Mouse (Mus musculus) CH12.LX (cell line): ENCODE data around the gene Itprid1. TPM values are rescaled to one million over a fixed set of nuclear protein-coding genes. Genes with fewer than 3 reads are reported as not detected.

Experiments
- DNase-seq: peaks from one replicate; pipeline ENCODE4 v3.0.0-alpha.2; 2013; ENCODE audit errors: extremely low read depth
- H3K27ac ChIP-seq: 2 replicates; pipeline ENCODE4 v1.5.1; 2012; ENCODE audit warnings: low read depth, mild to moderate bottlenecking, control low read depth, moderate library complexity; ENCODE audit not compliant: insufficient read depth
- H3K27me3 ChIP-seq: replicated peaks from 2 replicates; pipeline ENCODE3; 2012; ENCODE audit warnings: inconsistent platforms
- H3K36me3 ChIP-seq, 2 experiments: replicated peaks in 1 of 2; 2 replicates each; pipeline versions ENCODE3 to v1.6.1; 2012; ENCODE audit warnings: inconsistent platforms in 1 of 2, low read length in 1 of 2, mild to moderate bottlenecking in 1 of 2, mixed read lengths in 1 of 2, moderate library complexity in 1 of 2; ENCODE audit not compliant: control insufficient read depth in 1 of 2, insufficient read depth in 1 of 2
- H3K4me1 ChIP-seq, 2 experiments: 2 replicates each; pipeline ENCODE4 v1.6.1; 2012; ENCODE audit warnings: inconsistent platforms in 1 of 2, moderate library complexity in 1 of 2; ENCODE audit not compliant: insufficient read depth in 2 of 2, control insufficient read depth in 1 of 2
- H3K4me2 ChIP-seq: 2 replicates; pipeline ENCODE4 v1.6.1; 2012; ENCODE audit warnings: low read depth, mild to moderate bottlenecking, control low read depth; ENCODE audit not compliant: poor library complexity, insufficient read depth, severe bottlenecking
- H3K4me3 ChIP-seq, 3 experiments: fragments of 150-350 bp in 1 of 3; sonication (generic) in 1 of 3; replicated peaks in 1 of 3; 2 replicates each; pipeline versions ENCODE3 to v1.5.1; 2011 to 2012; ENCODE audit warnings: low read depth in 2 of 3, low read length in 2 of 3, mild to moderate bottlenecking in 2 of 3, moderate library complexity in 2 of 3, control low read depth in 1 of 3, improper control_type of control experiment in 1 of 3, inconsistent platforms in 1 of 3, mixed read lengths in 1 of 3; ENCODE audit not compliant: poor library complexity in 1 of 3
- H3K79me2 ChIP-seq: replicated peaks from 2 replicates; pipeline ENCODE4 v1.6.1; 2012; ENCODE audit warnings: mild to moderate bottlenecking, moderate library complexity; ENCODE audit not compliant: control insufficient read depth, poor library complexity, insufficient read depth, severe bottlenecking; ENCODE audit errors: extremely low read depth
- H3K9ac ChIP-seq: 2 replicates; pipeline ENCODE4 v1.6.1; 2012; ENCODE audit warnings: low read depth, mild to moderate bottlenecking, control low read depth, moderate library complexity; ENCODE audit not compliant: insufficient read depth
- H3K9me3 ChIP-seq: replicated peaks from 2 replicates; pipeline ENCODE3; 2012; ENCODE audit warnings: low read length, inconsistent platforms, mixed read lengths
- BHLHE40 ChIP-seq: IDR thresholded peaks from 2 replicates; pipeline ENCODE4 v1.6.1; 2011; ENCODE audit warnings: mild to moderate bottlenecking, low read depth, low read length, improper control_type of control experiment
- CHD1 ChIP-seq: IDR thresholded peaks from 2 replicates; pipeline ENCODE4 v1.6.1; 2012; ENCODE audit warnings: low read depth, low read length, improper control_type of control experiment, inconsistent platforms
- E2F4 ChIP-seq: IDR thresholded peaks from 2 replicates; pipeline ENCODE4 v1.6.1; 2011; ENCODE audit warnings: low read depth, low read length, improper control_type of control experiment; ENCODE audit not compliant: insufficient replicate concordance
- ELF1 ChIP-seq: IDR thresholded peaks from 2 replicates; pipeline ENCODE4 v1.6.1; 2014; ENCODE audit warnings: low read depth, mild to moderate bottlenecking, inconsistent platforms, low read length, improper control_type of control experiment
- IRF4 ChIP-seq: IDR thresholded peaks from 2 replicates; pipeline ENCODE4 v1.6.1; 2014; ENCODE audit warnings: low read depth, mild to moderate bottlenecking, inconsistent platforms, low read length, improper control_type of control experiment
- JUN ChIP-seq: IDR thresholded peaks from 2 replicates; pipeline ENCODE4 v1.6.1; 2011; ENCODE audit warnings: low read depth, mild to moderate bottlenecking, low read length, improper control_type of control experiment, moderate library complexity; ENCODE audit not compliant: insufficient read depth
- JUND ChIP-seq: conservative IDR thresholded peaks from 2 replicates; pipeline ENCODE4 v1.6.1; 2011; ENCODE audit warnings: low read depth, low read length, improper control_type of control experiment
- MAX ChIP-seq: IDR thresholded peaks from 2 replicates; pipeline ENCODE4 v1.6.1; 2011; ENCODE audit warnings: low read length, improper control_type of control experiment
- MXI1 ChIP-seq: IDR thresholded peaks from 2 replicates; pipeline ENCODE4 v1.6.1; 2011; ENCODE audit warnings: mild to moderate bottlenecking, low read depth, low read length, improper control_type of control experiment
- MYC ChIP-seq: IDR thresholded peaks from 2 replicates; pipeline ENCODE4 v1.6.1; 2011; ENCODE audit warnings: low read depth, mild to moderate bottlenecking, improper control_type of control experiment, low read length
- NELFE ChIP-seq: IDR thresholded peaks from 2 replicates; pipeline ENCODE4 v1.6.1; 2011; ENCODE audit warnings: low read depth, low read length, improper control_type of control experiment
- POLR2A ChIP-seq: IDR thresholded peaks from 2 replicates; pipeline ENCODE4 v1.6.1; 2011; ENCODE audit warnings: low read depth, mild to moderate bottlenecking, improper control_type of control experiment, low read length
- RCOR1 ChIP-seq: conservative IDR thresholded peaks from 2 replicates; pipeline ENCODE4 v1.6.1; 2012; ENCODE audit warnings: low read depth, mild to moderate bottlenecking, inconsistent platforms, low read length, improper control_type of control experiment
- SIN3A ChIP-seq: IDR thresholded peaks from 2 replicates; pipeline ENCODE4 v1.6.1; 2012; ENCODE audit warnings: low read length, improper control_type of control experiment, inconsistent platforms
- SMC3 ChIP-seq: IDR thresholded peaks from 2 replicates; pipeline ENCODE4 v1.6.1; 2011; ENCODE audit warnings: low read depth, low read length, improper control_type of control experiment
- TCF12 ChIP-seq: IDR thresholded peaks from 2 replicates; pipeline ENCODE4 v1.6.1; 2014; ENCODE audit warnings: low read depth, mild to moderate bottlenecking, inconsistent platforms, low read length, improper control_type of control experiment
- UBTF ChIP-seq: IDR thresholded peaks from 2 replicates; pipeline ENCODE4 v1.6.1; 2012; ENCODE audit warnings: low read depth, mild to moderate bottlenecking, inconsistent platforms, low read length, improper control_type of control experiment, moderate library complexity
- USF1 ChIP-seq: IDR thresholded peaks from 2 replicates; pipeline ENCODE4 v1.6.1; 2014; ENCODE audit warnings: low read depth, mild to moderate bottlenecking, inconsistent platforms, low read length, improper control_type of control experiment
- ZNF384 ChIP-seq: IDR thresholded peaks from 2 replicates; pipeline ENCODE4 v1.6.1; 2012; ENCODE audit warnings: low read depth, low read length, improper control_type of control experiment, inconsistent platforms
- dilution Hi-C: fragments of 300-500 bp; cut with MboI; formaldehyde crosslinking; loops from 2 replicates; pipeline ENCODE4 v1.14.3; 2020; ENCODE audit warnings: low sequenced_read_pairs; ENCODE audit not compliant: extremely low pct_unique_long_range_greater_than_20kb, extremely low pct_ligation_motif_present
- in situ Hi-C: fragments of 300-500 bp; cut with MboI; formaldehyde crosslinking; loops from 3 replicates; pipeline ENCODE4 v1.14.3; 2019; ENCODE audit warnings: low sequenced_read_pairs, low pct_ligation_motif_present, low pct_unique_long_range_greater_than_20kb, mixed read lengths
- polyA plus RNA-seq: library from polyadenylated mRNA; unstranded; fragments of >175 nt; gene quantifications from 2 replicates; pipeline ENCODE4 v1.2.1, GENCODE M21; 2012; ENCODE audit warnings: low read depth; ENCODE audit not compliant: insufficient read length
- total RNA-seq, 2 experiments: library from RNA; depleted of rRNA; stranded (reverse); fragments of 300-350 nt in 1 of 2; fragments of >200 nt in 1 of 2; gene quantifications; 2 replicates each; pipeline ENCODE4 v1.2.3; 2012 to 2014

Itprid1 gene
- total and polyA plus RNA-seq, 3 experiments, result 0.11 TPM; not detected in 1

GRCm38 (mm10) chr6:55920282-55920720 lies 83.6 kb downstream of the Itprid1 start:
- H3K4me3 ChIP-seq, result no peak overlapping the region
- H3K27ac ChIP-seq, result no peak overlapping the region
- H3K4me1 ChIP-seq, result no peaks in the 10 kb centered on the region
- dilution Hi-C loops, result no loop called here
- H3K9me3 ChIP-seq, result no peaks in the 10 kb centered on the region
- H3K79me2 ChIP-seq, result no peaks in the 10 kb centered on the region
- H3K4me2 ChIP-seq, result no peak overlapping the region
- no peaks in the 10 kb centered on the region for H3K36me3 ChIP-seq
- no peak for TF ChIP-seq MXI1
- TF ChIP-seq USF1, result no peak
- TF ChIP-seq MAX, result no peak
- TF ChIP-seq BHLHE40, result no peak
- TF ChIP-seq E2F4, result no peak
- TF ChIP-seq ZNF384, result no peak
- no peak for TF ChIP-seq UBTF
- no peak for TF ChIP-seq MYC
- DNase-seq, result no peak
- H3K27me3 ChIP-seq, result no peaks in the 10 kb centered on the region
- in situ Hi-C loops, result no loop called here
- H3K9ac ChIP-seq, result no peak overlapping the region

DNA sequence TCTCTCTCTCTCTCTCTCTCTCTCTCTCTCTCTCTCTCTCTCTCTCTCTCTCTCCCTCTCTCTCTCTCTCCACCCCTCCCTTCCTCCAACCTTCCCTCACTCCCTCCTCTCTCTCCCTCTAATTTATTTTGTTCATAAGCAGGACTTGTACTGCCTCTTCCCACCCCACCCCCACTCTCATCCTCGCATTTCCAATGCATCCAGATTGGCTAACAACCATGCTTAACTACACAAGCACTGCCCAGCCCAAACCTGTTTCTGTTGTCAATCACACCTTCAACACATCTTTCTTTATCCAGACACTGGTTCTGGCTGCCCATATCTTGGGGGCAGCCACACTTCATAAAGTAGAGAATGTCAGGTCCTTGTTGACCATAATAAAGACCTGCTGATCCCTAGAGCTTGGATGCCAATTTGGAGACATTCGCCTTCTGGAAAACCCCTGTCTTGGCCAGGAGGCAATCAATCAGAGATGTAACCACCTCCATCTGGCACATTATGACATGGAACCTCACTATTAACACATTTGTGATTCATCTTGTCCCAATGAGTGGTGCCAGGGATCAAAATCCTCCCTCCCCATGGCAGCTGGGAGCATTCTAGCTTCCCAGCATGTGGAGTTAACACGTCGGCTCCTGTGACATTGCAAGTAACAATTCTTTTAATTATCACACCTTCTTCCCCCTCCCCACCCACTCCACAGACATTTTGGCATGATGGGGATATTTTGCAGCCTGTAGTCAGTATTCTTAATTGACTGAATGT lies 84.4 kb downstream of the Itprid1 start:
- in situ Hi-C loops (no loop called here), dilution Hi-C loops (no loop called here)
- Histone ChIP-seq H3K4me1 (no peaks in the 10 kb centered on the region), H3K4me2 (no peak overlapping the region), H3K9ac (no peak overlapping the region), H3K4me3 (no peak overlapping the region), H3K79me2 (no peaks in the 10 kb centered on the region), H3K9me3 (no peaks in the 10 kb centered on the region), H3K27me3 (no peaks in the 10 kb centered on the region), H3K27ac (no peak overlapping the region), H3K36me3 (no peaks in the 10 kb centered on the region)
- no peak for TF ChIP-seq ELF1
- TF ChIP-seq JUND, result no peak
- no peak for TF ChIP-seq TCF12
- TF ChIP-seq POLR2A, result no peak
- no peak for TF ChIP-seq JUN
- no peak for TF ChIP-seq IRF4
- no peak for TF ChIP-seq RCOR1
- TF ChIP-seq SIN3A, result no peak
- no peak for TF ChIP-seq E2F4
- TF ChIP-seq CHD1, result no peak
- TF ChIP-seq SMC3, result no peak
- TF ChIP-seq MYC, result no peak
- no peak for TF ChIP-seq NELFE
- DNase-seq, result no peak
